Mouse (Mus musculus) stomach, embryonic 16.5 days (tissue): ENCODE data around the gene Osbpl2. TPM values are rescaled to one million over a fixed set of nuclear protein-coding genes. Genes with fewer than 3 reads are reported as not detected.

Experiments used
- ATAC-seq: fragments of 200-750 bp; cut with Nextera tagmentation; 2 replicates; pipeline ENCODE4 v1.8.0; 2017; ENCODE audit warnings: moderate number of reproducible peaks, moderate TSS enrichment; ENCODE audit not compliant: insufficient read depth, low FRiP score
- H3K27ac ChIP-seq: fragments of 300-500 bp; sonication (generic); 2 replicates; pipeline ENCODE4 v1.5.1; 2014; ENCODE audit warnings: low read length
- H3K27me3 ChIP-seq: fragments of 300-500 bp; sonication (generic); 2 replicates; pipeline ENCODE4 v1.6.1; 2014; ENCODE audit warnings: low read length, control low read depth, mixed read lengths; ENCODE audit not compliant: control insufficient read depth, insufficient read depth
- H3K36me3 ChIP-seq: fragments of 300-500 bp; sonication (generic); 2 replicates; pipeline ENCODE4 v1.6.1; 2014; ENCODE audit warnings: low read length; ENCODE audit not compliant: control insufficient read depth, insufficient read depth
- H3K4me1 ChIP-seq: fragments of 300-500 bp; sonication (generic); 2 replicates; pipeline ENCODE4 v1.6.1; 2014; ENCODE audit warnings: low read length, control low read depth, mixed read lengths; ENCODE audit not compliant: control insufficient read depth, insufficient read depth
- H3K4me2 ChIP-seq: fragments of 300-500 bp; sonication (generic); 2 replicates; pipeline ENCODE4 v1.6.1; 2014; ENCODE audit warnings: low read depth, low read length, mixed read lengths
- H3K4me3 ChIP-seq: fragments of 300-500 bp; sonication (generic); replicated peaks from 2 replicates; pipeline ENCODE4 v1.5.1; 2014; ENCODE audit warnings: mild to moderate bottlenecking, low read length
- H3K9ac ChIP-seq: fragments of 300-500 bp; sonication (generic); 2 replicates; pipeline ENCODE4 v1.6.1; 2014; ENCODE audit warnings: low read length
- H3K9me3 ChIP-seq: fragments of 300-500 bp; sonication (generic); replicated peaks from 2 replicates; pipeline ENCODE4 v1.6.1; 2016; ENCODE audit warnings: low read length, control low read depth; ENCODE audit not compliant: control insufficient read depth
- WGBS: fragments of 180-500 bp; shearing (Covaris S2); extraction: QIAGEN DNeasy Blood & Tissue Kit; methylation state at CpG from one replicate; pipeline ENCODE4 v1.1.7; 2014; 5-methylcytosine and 5-hydroxymethylcytosine counted together
- polyA plus RNA-seq: library from polyadenylated mRNA; unstranded; fragments of >200 nt; fragmentation: Nextera tagmentation; extraction: Ambion mirVana; gene quantifications from 2 replicates; pipeline ENCODE4 v1.2.1, GENCODE M21; 2015

Osbpl2 gene
- polyA plus RNA-seq, 1 experiment from 2014 or later: 39.6 TPM

GRCm38 (mm10) chr2:180127675-180128074 is 8.6 kb downstream of the Osbpl2 start:
- Histone ChIP-seq H3K9me3 (0 out of 2 replicates have a peak, but pooled peaks cover 3% of the 10 kb centered on the region), H3K4me3 (no peak overlapping the region), H3K36me3 (peaks cover 6% of the 10 kb centered on the region; the same call in 1 of the 2 replicates), H3K4me2 (no peak overlapping the region), H3K27ac (peak overlapping the region; percentile 48; the same call in 1 of the 2 replicates), H3K9ac (no peak overlapping the region), H3K4me1 (peaks cover 19% of the 10 kb centered on the region), H3K27me3 (no peaks in the 10 kb centered on the region)
- 57% methylated on average over 1 of the region's 1 CpGs for WGBS
- no peak for ATAC-seq

GRCm38 (mm10) chr2:180133231-180133630 is 14.1 kb downstream of the Osbpl2 start:
- ATAC-seq: no peak
- Histone ChIP-seq H3K36me3 (no peaks in the 10 kb centered on the region), H3K4me1 (0 out of 2 replicates have a peak, but pooled peaks cover 2% of the 10 kb centered on the region), H3K4me3 (no peak overlapping the region), H3K9me3 (no peaks in the 10 kb centered on the region), H3K4me2 (no peak overlapping the region), H3K27ac (no peak overlapping the region), H3K27me3 (no peaks in the 10 kb centered on the region), H3K9ac (no peak overlapping the region)
- WGBS: 94% methylated on average over 4 of the region's 4 CpGs

GRCm38 (mm10) chr2:180133911-180134310 is 14.8 kb downstream of the Osbpl2 start:
- H3K27me3 ChIP-seq: no peaks in the 10 kb centered on the region
- no peak overlapping the region for H3K4me2 ChIP-seq
- H3K9me3 ChIP-seq: no peaks in the 10 kb centered on the region
- no peak overlapping the region for H3K27ac ChIP-seq
- no peaks in the 10 kb centered on the region for H3K36me3 ChIP-seq
- no peak overlapping the region for H3K9ac ChIP-seq
- H3K4me3 ChIP-seq: no peak overlapping the region
- no peak for ATAC-seq
- WGBS: 80% methylated on average over 3 of the region's 3 CpGs
- no peaks in the 10 kb centered on the region for H3K4me1 ChIP-seq

- H3K27me3 ChIP-seq: no peaks in the 10 kb centered on the region
- no peak overlapping the region for H3K4me3 ChIP-seq
- no peak overlapping the region for H3K27ac ChIP-seq
- ATAC-seq: no peak
- no peaks in the 10 kb centered on the region for H3K36me3 ChIP-seq
- 77% methylated on average over 5 of the region's 5 CpGs for WGBS
- no peak overlapping the region for H3K9ac ChIP-seq
- H3K4me2 ChIP-seq: no peak overlapping the region
- H3K9me3 ChIP-seq: no peaks in the 10 kb centered on the region
- H3K4me1 ChIP-seq: no peaks in the 10 kb centered on the region
Observed at GRCm38 (mm10) chr2:180135414-180135813, 16.3 kb downstream of the Osbpl2 start.

GRCm38 (mm10) chr2:180146091-180146490 is 27.0 kb downstream of the Osbpl2 start:
- Histone ChIP-seq H3K9ac (no peak overlapping the region), H3K4me2 (no peak overlapping the region), H3K4me1 (no peaks in the 10 kb centered on the region), H3K9me3 (no peaks in the 10 kb centered on the region), H3K4me3 (no peak overlapping the region), H3K27ac (no peak overlapping the region), H3K27me3 (no peaks in the 10 kb centered on the region), H3K36me3 (peaks cover 15% of the 10 kb centered on the region)
- WGBS: 81% methylated on average over 2 of the region's 2 CpGs
- ATAC-seq: no peak

GRCm38 (mm10) chr2:180147379-180147778 is 28.3 kb downstream of the Osbpl2 start:
- Histone ChIP-seq H3K27ac (no peak overlapping the region), H3K27me3 (no peaks in the 10 kb centered on the region), H3K4me1 (no peaks in the 10 kb centered on the region), H3K36me3 (peaks cover 15% of the 10 kb centered on the region), H3K4me3 (no peak overlapping the region), H3K9me3 (no peaks in the 10 kb centered on the region), H3K9ac (no peak overlapping the region), H3K4me2 (no peak overlapping the region)
- 85% methylated on average over 6 of the region's 6 CpGs for WGBS
- ATAC-seq: no peak

- Histone ChIP-seq H3K9ac (no peak overlapping the region), H3K27me3 (no peaks in the 10 kb centered on the region), H3K27ac (no peak overlapping the region), H3K9me3 (no peaks in the 10 kb centered on the region), H3K4me2 (no peak overlapping the region), H3K4me1 (no peaks in the 10 kb centered on the region), H3K4me3 (no peak overlapping the region), H3K36me3 (peaks cover 21% of the 10 kb centered on the region)
- ATAC-seq: no peak
- WGBS: 88% methylated on average over 9 of the region's 9 CpGs
Observed at GRCm38 (mm10) chr2:180148551-180148950, 29.4 kb downstream of the Osbpl2 start.

- WGBS: 63% methylated on average over 3 of the region's 3 CpGs
- H3K4me2 ChIP-seq: no peak overlapping the region
- no peaks in the 10 kb centered on the region for H3K4me1 ChIP-seq
- no peak for ATAC-seq
- H3K4me3 ChIP-seq: no peak overlapping the region
- H3K9ac ChIP-seq: no peak overlapping the region
- peaks cover 31% of the 10 kb centered on the region for H3K36me3 ChIP-seq
- no peaks in the 10 kb centered on the region for H3K27me3 ChIP-seq
- H3K9me3 ChIP-seq: no peaks in the 10 kb centered on the region
- H3K27ac ChIP-seq: no peak overlapping the region
Observed at GRCm38 (mm10) chr2:180154796-180155195, 35.7 kb downstream of the Osbpl2 start.

GRCm38 (mm10) chr2:180158627-180159026 is 39.5 kb downstream of the Osbpl2 start:
- no peaks in the 10 kb centered on the region for H3K4me1 ChIP-seq
- no peak for ATAC-seq
- no peak overlapping the region for H3K27ac ChIP-seq
- 89% methylated on average over 3 of the region's 3 CpGs for WGBS
- H3K4me3 ChIP-seq: no peak overlapping the region
- H3K27me3 ChIP-seq: no peaks in the 10 kb centered on the region
- no peak overlapping the region for H3K4me2 ChIP-seq
- peaks cover 27% of the 10 kb centered on the region for H3K36me3 ChIP-seq
- H3K9ac ChIP-seq: no peak overlapping the region
- no peaks in the 10 kb centered on the region for H3K9me3 ChIP-seq

GRCm38 (mm10) chr2:180165855-180166254 is 46.7 kb downstream of the Osbpl2 start:
- H3K9me3 ChIP-seq: no peaks in the 10 kb centered on the region
- H3K27ac ChIP-seq: no peak overlapping the region
- 78% methylated on average over 2 of the region's 2 CpGs for WGBS
- H3K27me3 ChIP-seq: no peaks in the 10 kb centered on the region
- 0 out of 2 replicates have a peak, but pooled peaks cover 1% of the 10 kb centered on the region for H3K4me1 ChIP-seq
- no peak overlapping the region for H3K4me2 ChIP-seq
- H3K36me3 ChIP-seq: peaks cover 5% of the 10 kb centered on the region
- no peak for ATAC-seq
- no peak overlapping the region for H3K9ac ChIP-seq
- no peak overlapping the region for H3K4me3 ChIP-seq
